Mouse (Mus musculus) spleen, adult 2 months (tissue): Measurements from ENCODE around the gene Acbd5.

Source experiments
- CTCF ChIP-seq: fragments of 200-500 bp; IDR thresholded peaks from 2 replicates; pipeline ENCODE4 v1.5.1; 2011; ENCODE audit warnings: mild to moderate bottlenecking, inconsistent platforms; ENCODE audit not compliant: insufficient read depth, insufficient read length, insufficient replicate concordance; ENCODE audit errors: extremely low read depth
- POLR2A ChIP-seq: fragments of 200-500 bp; IDR thresholded peaks from 2 replicates; pipeline ENCODE4 v1.6.1; 2011; ENCODE audit warnings: low read depth, low read length, inconsistent platforms

GRCm38 (mm10) chr2:23070491-23070890 lies 2.5 kb downstream of the Acbd5 start:
- TF ChIP-seq CTCF, result no peak
- no peak for TF ChIP-seq POLR2A
